Mouse (Mus musculus) gastrocnemius, postnatal 4 days (tissue): ENCODE results near the gene Gmpr2. TPM values are rescaled to one million over a fixed set of nuclear protein-coding genes. Genes with fewer than 3 reads are reported as not detected.
A peak's percentile ranks its signal among the peaks of the same experiment; 100 is the strongest.

ENCODE experiments used
- DNase-seq, 2 experiments: peaks; one replicate each; pipeline ENCODE4 v3.0.0; 2021 to 2022; ENCODE audit warnings: low spot score in 2 of 2, mixed read lengths in 2 of 2
- long read RNA-seq, 2 experiments: library from polyadenylated mRNA; stranded (forward); transcript quantifications; one replicate each; pipeline ENCODE4 v2.0.0; 2021
- total RNA-seq, 2 experiments: library from RNA; stranded (reverse); gene quantifications; 2 replicates each; pipeline ENCODE4 v1.2.3; 2021

Gene Gmpr2
- total RNA-seq = 10 to 100 TPM; 12.7 to 13.9 TPM
- long read RNA-seq, experiment 1, transcript Gmpr2-201 (10 exons, 1,993 nt) = major isoform, 11 of 22 reads
- long read RNA-seq, experiment 1, partial matches to known transcripts = 3 of 22 reads
- long read RNA-seq, experiment 1, other reads (novel, unspliced or antisense) = 7 of 22 reads
- long read RNA-seq, experiment 2, transcript Gmpr2-201 (10 exons, 1,993 nt) = major isoform, 10 of 18 reads
- long read RNA-seq, experiment 2, partial matches to known transcripts = 1 of 18 reads
- long read RNA-seq, experiment 2, other reads (novel, unspliced or antisense) = 6 of 18 reads

DNA sequence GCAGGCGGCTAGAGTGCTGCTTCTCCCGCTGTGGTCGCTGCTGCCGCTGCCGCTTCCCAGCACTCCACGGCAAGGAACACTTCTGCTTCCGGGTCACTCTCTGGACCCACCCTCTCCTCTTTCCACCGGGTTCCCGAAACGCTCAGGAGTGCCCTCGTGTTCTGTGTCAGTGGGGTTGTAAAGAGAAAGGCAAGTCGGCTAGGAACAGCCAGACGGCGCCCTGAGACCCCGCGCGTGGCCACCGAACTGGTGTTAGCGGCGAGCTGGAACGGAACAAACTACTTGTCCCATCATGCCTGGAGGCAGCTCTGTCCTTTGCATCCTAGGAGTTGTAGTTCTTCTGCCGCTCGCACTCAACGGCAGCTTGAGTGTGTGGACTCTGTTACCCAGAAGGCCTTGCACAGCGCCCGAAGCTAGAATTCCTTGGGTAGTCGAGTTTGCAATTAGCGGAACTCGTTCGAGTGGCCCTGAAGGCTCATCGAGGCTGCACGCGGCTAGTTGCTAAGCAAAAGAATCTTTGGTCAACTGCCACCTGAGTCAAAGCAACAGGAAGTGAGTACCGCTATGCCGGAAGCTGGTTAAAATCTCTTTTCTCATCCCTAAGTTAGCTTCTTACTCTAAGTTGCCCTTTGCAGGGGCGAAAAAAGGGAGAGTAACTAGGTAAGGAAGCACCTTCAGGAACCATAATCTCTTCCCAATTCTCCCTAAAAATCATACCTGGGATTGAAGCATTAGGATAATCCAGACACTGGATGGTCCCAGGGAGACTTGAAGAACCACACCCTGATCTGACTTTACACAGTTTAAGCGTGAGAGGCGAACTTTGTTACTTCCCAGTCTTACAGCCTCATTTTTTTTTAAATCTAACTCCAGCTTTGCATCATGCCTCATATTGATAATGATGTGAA, at the start of gene Gmpr2, which contains the start of gene Nedd8:
Gmpr2 (plus strand) TSS at position 109 of the 908 bp plus-strand sequence.
Nedd8 (minus strand) TSS at position 292 of the 908 bp plus-strand sequence.
- DNase-seq = peak; percentile 47 to 82

DNA sequence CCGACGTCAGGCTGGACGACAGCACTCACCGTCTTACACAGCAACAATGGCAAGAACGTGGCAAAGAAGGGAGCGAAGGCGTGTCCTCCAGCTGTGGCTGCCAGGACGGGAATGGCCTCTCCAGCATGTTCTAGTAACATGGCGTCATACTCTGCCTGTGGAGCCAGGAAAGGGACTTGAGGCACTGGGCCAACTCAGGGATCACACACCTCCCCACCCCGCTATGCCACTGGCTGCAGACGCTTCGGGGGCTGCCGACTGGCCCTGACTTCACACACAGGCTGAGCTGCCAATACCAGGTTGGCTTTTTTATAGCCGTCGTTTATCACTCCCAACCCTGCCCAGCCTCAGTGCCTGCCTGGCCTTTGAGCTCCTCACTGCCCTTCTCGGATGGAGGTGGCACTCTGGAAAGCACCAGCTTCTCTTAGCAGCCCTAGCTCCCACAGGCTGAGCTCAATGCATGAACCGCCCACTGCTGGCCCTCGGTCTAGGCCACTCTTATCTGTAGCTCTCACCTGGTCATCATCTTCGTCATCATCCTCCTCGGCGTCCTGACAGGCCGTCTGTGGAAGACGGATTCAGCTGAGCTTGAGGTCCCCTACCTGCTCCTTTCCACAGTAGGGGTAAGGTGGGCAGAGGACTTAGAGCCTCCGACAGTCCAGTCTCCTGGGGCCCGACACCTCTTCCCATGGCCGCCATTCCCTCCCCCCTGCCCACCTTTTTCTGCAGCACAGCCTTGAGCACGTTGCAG, 43.5 kb upstream of the Gmpr2 start:
- no peak for DNase-seq

DNA sequence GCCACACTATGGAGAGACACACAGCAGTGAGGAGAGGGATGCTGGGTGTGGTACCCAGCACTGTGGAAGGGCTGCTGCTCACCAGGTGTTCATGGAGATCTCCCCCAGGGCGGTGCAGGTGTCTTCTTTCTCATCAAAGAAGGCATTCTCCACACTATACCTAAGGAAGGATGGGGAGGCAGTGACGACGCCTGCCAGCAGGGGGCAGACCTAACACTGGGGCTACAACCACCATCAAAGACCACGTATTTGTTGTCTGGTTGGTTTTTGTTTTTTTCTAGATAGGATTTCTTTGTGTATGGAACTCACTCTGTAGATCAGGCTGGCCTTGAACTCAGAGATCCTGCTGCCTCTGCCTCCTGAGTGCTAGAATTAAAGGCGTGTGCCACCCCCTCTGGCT, 42.4 kb upstream of the Gmpr2 start:
- DNase-seq = peak in 1 of 2 experiments; percentile 39

DNA sequence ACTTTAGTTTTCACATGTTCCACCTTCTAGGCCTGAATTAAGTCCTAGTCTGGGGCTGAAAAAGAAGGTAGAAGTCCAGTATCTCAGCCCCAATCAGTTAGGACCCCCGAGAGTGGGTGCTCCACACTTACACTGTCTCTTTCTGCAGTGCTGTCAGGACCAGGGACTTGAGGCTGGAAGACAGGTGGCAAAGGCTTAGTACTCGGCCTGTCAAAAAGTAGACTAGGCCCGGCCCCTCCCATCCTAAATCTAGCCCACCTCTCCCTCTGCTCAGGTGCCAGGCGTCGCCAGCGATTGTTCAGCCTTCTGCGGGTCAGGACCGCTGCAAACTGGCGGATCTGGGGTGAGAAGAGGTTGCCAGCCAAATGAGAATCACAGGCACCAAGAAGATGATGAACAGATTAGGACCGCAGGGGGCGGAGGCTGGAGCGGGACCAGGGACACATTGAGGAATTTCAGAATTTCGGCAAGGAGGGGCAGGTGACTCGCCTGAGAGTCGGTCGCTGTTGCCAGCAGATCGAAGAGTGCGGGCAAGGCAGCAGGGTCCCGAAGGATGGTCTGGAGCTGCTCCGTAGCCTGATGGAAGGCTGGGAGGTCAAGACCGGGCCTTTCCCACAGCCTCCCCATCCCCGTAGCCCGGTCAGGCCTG, 36.7 kb upstream of the Gmpr2 start:
- DNase-seq = peak; percentile 31 to 48

DNA sequence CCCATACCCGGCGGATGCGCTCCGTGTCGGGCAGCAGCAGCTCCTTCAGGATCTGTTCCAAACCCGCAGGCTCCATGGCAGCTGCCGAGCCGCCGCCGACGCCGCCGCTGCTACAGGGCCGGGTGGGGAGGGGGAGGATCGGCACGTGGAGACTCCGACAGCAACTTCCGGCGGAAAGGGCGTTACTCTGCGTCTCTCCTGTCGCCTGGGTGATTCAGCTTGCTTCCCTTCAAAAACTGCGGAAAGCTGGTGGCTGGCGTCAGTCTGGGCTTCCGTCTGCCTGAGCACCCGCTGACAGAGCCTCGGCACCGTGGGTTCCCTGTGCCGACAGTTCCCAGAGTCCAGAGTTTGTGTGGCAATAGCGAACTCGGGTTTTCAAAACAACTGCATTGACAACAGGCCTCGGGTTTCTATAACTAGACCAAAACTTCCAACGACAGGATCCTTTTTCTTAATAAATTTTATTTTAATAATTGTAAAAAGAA, 36.2 kb upstream of the Gmpr2 start, which contains the start of gene Ipo4:
Ipo4 (minus strand) TSS at position 435 of the 485 bp plus-strand sequence.
- peak; percentile 73 to 86 for DNase-seq

DNA sequence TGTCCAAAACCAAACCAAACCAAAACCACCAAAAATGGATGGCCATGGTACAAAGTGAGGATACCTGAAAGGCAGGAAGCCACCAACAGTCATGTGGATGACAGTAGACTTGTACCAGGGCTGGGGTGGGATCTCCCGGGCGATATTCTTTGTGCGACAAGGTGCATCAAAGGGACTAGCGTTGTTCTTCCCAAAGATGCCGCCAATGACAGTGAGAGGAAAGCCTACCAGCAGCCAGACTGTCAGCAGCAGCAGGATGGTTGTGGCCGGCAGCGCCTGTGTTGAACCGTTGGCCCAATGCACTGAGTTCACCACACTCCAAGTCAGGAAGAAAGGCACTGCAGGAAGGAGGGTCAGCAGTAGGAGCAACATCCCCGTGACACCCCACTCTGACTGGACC, 33.9 kb upstream of the Gmpr2 start, which contains the start of gene Gm49378:
Gm49378 (minus strand) TSS at position 101 of the 400 bp plus-strand sequence.
- DNase-seq = no peak

DNA sequence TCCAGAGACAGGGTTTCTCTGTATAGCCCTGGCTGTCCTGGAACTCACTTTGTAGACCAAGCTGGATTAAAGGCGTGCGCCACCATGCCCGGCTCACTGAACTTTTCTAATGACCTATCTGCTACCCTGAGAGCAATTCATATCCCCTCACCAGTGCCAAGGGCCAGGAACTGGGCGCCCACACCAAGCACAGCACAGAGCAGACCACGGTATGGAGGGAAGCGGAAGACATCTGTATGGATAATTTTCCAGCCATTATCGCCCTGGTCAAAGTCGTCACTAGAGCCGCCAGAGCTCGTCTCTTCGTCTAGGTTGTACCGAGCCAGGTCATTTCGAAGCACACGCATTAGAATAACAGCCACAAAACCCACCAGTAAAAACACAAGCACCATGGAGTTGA, 30.9 kb upstream of the Gmpr2 start:
- no peak for DNase-seq

DNA sequence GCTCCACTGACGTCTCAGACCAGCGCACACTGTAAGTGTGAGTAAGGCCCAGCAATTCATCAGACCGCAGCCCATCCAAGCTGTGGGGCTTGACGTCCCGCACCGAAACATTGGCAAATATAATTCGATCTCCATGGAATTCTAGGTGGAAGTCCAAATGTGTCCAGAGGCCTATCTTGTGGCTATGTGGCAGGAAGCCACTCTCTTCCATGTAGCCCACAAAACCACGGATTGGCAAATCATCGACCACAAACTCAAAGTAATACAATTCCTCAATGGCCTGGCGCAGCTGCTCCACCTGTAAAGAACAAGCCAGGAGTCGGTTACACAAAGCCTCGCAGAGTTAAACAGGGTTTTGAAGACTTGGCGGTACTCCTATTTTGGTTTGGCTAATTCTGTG, 30.4 kb upstream of the Gmpr2 start:
- DNase-seq = no peak

DNA sequence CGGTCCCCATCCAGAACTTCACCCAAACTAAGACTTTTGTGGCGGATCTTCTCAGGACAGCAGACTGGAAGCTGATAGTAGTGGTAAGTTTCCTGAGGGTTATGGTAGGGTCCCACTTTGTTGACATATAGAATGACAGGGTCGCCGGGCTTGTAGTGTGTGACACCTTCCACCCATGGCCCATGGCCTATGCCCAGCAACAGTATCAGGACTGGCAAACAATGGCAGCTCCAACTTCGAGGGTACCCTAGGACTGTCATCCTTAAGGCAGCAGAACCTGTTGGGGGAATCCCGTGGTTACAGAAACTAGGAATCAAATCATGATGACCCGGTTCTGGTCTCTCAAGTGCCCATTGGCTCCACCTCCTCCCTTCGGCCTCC, 29.1 kb upstream of the Gmpr2 start:
- DNase-seq = no peak

DNA sequence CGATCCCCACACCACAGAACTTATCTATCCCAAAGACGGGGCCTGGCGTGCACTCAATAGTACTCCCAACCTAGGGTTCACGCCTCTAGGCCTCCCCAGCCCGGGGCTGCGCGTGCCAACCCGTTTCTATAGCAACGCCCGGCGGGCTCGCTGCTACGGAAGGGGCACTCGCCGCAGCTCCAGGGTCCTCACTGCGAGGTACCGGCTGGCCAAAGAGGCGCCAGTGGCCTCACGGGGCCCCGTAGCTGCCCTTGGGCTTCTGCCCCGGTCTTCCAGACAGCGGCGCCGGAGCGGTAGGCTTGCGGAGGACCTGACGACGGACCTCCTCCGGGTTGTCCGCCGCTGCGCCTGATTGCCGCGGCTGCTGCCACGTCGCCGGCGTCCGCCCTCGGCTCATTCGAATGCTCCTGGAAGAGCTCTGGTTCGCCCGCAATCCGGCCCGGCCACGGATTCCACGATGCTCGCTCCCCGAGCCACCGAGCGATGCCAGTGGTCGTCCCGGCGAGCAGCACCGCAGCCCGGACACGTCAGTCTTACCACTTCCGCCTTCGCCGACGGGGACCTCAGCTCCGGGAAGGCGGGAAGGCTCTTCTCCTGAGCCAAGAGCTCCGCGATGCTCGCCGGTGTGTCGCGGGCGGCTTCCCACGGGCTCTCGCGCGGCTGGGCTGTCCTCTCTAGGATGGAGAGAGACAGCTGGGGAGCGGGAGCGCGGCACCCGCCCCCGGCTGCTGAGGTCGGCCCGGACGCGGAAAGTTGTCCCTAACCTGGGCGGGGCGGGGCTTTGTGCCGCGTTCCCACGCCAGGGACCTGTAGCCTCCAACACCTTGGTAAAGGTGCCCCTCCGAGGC, 28.5 kb upstream of the Gmpr2 start, which contains the start of gene Tm9sf1:
Tm9sf1 (minus strand) TSS at position 747 of the 848 bp plus-strand sequence.
- peak; percentile 67 to 87 for DNase-seq

DNA sequence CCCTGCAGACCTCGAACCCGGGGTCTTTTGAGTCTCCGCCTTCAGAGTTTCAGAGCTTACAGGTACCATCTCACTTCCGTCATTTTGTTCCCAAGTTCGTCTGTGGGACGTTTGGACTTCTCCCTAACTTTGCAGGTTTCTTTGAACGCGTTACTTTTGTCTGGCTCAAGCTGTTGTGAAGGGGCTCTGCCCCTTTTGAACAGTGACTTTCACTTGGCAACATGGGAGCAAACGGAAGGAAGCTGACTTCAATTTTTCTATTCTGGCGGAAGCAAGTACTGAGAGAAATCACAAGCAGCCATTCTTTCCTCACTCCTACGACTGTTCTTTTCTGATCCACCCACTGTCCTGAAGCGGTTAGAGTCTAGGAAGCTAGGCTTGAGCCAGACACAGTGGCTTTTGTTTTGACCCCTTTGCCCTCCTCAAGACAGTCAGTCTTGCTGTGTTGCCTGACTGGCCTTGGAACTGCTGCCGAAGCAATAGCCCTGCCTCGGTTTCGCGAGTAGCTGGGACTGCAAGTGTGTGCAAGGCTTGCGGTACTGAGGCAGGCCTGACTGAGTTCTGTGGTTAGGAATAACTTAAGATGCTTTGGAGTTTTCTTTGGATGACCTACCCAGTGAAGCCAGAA, 27.4 kb upstream of the Gmpr2 start:
- DNase-seq = no peak

DNA sequence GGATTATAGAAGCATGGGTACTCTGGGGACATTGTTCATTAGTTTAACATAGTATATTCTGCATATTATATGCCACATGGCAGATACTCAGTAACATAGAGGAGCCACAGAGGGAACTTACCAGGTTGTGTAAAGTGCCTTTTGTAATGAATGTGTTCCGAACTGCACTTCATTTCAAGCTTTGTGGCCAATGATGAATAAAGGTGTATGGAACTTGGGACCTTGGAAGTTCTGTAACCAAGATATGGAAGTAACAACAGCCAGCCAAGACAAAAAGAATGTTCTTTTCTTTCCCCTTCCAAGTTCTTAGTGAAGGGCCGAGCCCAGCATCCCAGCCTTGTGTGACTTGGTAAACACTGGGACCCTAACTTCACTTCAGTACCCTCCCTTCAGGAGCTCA, 21.9 kb upstream of the Gmpr2 start, which contains the start of gene Tssk4:
Tssk4 (plus strand) TSS at position 301 of the 400 bp plus-strand sequence.
- DNase-seq = no peak

DNA sequence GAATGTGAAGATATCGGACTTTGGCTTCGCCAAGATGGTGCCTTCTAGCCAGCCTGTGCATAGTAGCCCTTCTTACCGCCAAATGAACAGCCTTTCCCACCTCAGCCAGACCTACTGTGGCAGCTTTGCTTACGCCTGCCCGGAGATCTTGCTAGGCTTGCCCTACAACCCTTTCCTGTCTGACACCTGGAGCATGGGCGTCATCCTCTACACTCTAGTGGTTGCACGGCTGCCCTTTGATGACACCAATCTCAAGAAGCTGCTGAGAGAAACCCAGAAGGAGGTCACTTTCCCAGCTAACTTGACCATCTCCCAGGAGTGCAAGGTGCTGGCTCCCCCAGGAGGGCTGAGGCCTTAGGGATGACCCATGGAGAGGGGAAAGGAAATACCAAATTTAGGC, 20.2 kb upstream of the Gmpr2 start:
- no peak for DNase-seq

DNA sequence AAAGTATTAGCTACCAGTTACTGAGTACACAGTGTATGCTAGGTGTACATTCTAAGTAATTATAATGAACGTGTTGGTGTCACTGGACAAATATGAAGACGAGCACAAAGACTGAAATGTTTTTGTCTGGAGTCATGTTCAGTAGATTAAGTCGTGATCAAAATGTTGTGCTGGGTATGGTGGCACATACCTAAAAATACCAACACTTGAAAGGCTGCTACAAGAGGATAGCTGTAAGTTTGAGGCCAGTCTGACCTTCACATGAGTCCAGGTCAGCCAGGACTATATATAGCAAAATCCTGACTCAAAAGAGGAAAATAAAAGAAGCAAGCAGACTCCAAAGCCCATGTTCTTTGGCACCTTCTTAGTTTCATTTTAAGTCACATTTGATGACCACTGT, 14.8 kb upstream of the Gmpr2 start:
- DNase-seq = no peak

DNA sequence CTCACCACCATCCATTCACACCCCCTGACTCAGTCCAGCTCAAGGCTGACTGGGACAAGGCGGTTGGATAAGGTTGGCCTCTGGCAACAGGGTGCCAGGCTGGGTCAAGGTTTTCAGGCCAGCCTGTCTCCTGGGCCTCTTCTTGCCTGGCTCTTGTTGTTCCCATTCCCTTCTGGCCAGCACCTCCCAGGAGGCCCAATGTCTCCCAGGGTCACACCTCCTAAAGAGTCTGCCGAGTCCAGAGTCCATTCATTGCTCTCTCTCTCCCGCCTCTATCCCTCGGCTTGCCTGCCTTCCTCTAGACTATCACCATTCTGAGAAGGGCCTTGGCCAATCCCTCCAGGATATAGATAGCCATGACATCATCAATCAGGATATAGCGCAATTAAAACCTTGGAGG, 13.7 kb upstream of the Gmpr2 start:
- DNase-seq = no peak

DNA sequence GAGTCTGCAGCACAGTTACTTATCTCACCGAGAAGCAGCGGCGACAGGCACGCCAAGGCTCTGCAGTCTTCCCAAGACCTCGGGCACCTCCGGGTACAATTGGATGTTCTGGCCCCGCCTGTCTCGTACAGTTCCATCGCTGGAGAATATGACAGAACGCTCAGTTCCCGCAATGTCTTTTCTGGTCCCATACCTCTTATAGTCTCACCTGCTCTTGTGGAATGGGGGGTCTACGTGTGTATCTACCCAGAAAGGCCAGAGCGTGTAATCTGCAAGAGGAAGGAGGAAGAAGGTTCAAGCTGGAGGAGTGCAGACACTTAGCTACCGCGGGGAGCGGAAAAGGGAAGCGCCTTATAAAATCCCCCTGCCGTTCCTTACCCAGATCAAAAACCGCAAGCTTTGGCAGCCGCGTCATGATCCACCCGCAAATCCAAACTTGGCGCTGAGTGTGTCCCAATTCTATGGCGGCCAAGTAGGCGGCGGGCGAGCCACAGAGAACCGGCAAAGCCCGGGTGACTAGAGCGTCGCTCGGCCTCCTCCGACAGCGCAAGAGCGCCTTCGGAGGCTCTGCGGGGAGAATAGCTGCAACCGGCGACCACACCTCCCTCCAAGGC, 11.7 kb upstream of the Gmpr2 start, which contains the start of gene Mdp1:
Mdp1 (minus strand) TSS at position 549 of the 614 bp plus-strand sequence.
- DNase-seq = peak; percentile 57 to 79

DNA sequence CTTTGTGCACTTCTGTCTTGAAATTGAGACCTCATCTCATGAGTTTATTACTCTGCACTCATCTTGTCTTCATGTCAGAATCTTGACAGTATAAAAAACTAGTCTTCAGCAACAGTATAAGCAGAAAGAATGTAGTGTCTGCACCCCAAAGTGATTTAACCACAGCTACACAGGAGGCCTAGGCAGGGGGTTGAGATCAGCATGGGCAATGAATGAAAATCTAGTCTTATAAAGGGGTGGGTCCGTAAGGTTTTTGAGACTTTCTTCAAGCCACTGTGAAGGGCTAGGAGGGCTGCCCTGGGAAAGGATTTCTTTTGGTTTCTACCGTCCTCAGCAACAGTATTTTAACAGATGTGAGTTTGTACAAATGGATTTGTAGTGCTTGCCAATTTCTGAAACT, 11.1 kb upstream of the Gmpr2 start:
- no peak for DNase-seq

DNA sequence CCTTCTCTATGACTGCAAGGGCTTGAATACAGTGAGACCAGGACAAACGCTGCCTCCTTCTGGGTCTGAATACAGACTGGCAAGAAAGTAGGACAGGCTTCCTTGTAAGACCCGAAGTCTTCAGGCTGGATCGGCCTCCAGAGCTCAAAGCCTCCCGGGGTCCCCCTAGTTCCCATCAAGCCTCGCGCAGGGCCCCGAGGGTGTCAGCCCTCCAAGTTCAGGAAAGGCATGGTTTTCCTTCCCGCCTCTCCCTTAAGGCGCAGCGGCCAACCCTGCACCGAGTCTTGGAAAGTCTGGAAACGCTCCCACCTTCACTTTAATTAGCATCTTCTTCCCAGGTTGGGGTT, 282 bp upstream of the Gmpr2 start:
- DNase-seq = no peak

DNA sequence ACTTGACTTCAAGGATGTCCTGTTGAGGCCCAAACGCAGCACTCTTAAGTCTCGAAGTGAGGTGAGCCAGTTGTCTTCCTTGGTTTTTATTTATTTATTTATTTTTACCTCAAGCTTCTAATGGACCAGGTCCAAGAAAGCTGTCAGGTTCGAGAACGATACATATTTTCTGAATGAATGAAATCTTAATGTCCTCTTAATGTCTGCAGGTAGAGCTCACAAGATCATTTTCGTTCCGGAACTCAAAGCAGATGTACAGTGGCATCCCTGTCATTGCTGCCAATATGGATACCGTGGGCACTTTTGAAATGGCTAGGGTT, 960 bp downstream of the Gmpr2 start:
- no peak for DNase-seq
